Mouse (Mus musculus) thymus, adult 2 months (tissue): ENCODE measurements around the gene Rnf130.

Experiments used
- CTCF ChIP-seq: fragments of 200-500 bp; IDR thresholded peaks from 2 replicates; pipeline ENCODE4 v1.5.1; 2012; ENCODE audit warnings: mild to moderate bottlenecking, control low read depth, low read length, moderate library complexity, borderline replicate concordance; ENCODE audit not compliant: control insufficient read depth, poor library complexity, insufficient read depth; ENCODE audit errors: extremely low read depth
- POLR2A ChIP-seq: fragments of 200-500 bp; IDR thresholded peaks from 2 replicates; pipeline ENCODE4 v1.6.1; 2012; ENCODE audit warnings: mild to moderate bottlenecking, low read length, control low read depth, moderate library complexity; ENCODE audit not compliant: control insufficient read depth, poor library complexity, insufficient read depth; ENCODE audit errors: extremely low read depth

GRCm38 (mm10) chr11:50025721-50026520 is 775 bp downstream of the Rnf130 start:
- no peak for TF ChIP-seq POLR2A
- TF ChIP-seq CTCF, result no peak
